Mouse (Mus musculus): Measurements from ENCODE around the gene Hsd11b1. TPM values are rescaled to one million over a fixed set of nuclear protein-coding genes. Genes with fewer than 3 reads are reported as not detected.

Gene Hsd11b1
- polyA plus RNA-seq, 1 experiment from 2014 or later = 0.91 TPM

DNA sequence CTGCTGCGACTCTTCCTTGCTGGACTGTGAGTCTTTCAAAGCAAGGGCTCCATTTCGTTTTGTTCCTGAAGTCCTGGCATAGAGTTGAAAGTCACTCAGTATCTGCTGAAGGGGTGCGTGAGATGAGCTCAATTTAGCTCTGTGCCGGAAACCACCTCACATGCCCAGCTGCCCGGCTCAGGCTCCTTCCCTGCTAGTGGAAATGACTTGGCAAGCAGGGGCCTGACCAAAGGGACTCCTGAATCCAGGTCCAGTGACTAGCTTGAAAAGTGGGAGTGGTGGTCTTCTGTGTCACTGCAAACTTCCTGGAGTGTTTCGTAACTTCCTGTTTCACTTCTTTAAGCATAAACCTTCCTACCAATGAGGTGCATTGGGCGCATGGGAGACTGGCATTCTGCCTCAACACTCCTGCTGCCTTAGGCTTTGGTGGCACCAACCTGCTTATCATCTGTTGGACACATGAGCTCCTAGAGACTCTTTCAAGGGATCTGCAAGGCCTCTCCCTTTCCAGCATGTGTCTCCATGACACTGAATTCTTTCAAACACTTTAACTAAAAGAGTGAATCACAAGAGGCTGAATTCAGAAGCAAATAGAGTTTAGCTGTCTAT is 72.1 kb downstream of the Hsd11b1 start:
- Histone ChIP-seq H3K36me3 (ENCODE audit: control insufficient read depth, insufficient read depth, low read length) (no peaks in the 10 kb centered on the region), H3K27ac (ENCODE audit: low read length) (no peak overlapping the region), H3K4me1 (ENCODE audit: control insufficient read depth, insufficient read depth, low read length) (peaks cover 25% of the 10 kb centered on the region), H3K4me3 (ENCODE audit: low read length) (no peak overlapping the region), H3K4me2 (ENCODE audit: low read depth, low read length) (no peak overlapping the region), H3K9me3 (ENCODE audit: control insufficient read depth, low read length) (no peaks in the 10 kb centered on the region), H3K9ac (ENCODE audit: low read depth, low read length) (no peak overlapping the region), H3K27me3 (replicated peaks; ENCODE audit: control insufficient read depth, insufficient read depth, low read length) (no peaks in the 10 kb centered on the region)
- ATAC-seq = no peak
- WGBS = 85% methylated on average over 7 of the region's 7 CpGs

DNA sequence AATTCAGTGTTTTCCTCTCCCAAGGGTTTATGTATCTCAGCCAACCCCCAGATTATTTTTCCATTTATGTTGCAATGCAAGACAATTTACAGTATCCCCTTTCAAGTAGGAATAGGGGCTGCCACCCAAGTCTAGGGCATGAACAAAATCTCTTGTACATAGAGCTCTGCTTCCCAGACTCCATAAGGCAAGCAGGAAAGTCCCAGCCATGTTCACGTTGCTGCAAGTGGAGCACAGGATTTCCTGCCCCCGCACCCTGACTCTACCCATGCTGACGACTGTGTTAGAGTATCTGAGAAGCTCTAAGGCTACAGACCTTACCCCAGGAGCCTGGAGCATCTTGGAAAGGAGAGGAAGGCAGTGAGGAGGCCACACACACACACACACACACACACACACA is 74.1 kb downstream of the Hsd11b1 start:
- Histone ChIP-seq H3K4me2 (ENCODE audit: low read depth, low read length) (no peak overlapping the region), H3K27ac (ENCODE audit: low read length) (peak overlapping the region; percentile 85), H3K9ac (ENCODE audit: low read depth, low read length) (no peak overlapping the region), H3K36me3 (ENCODE audit: control insufficient read depth, insufficient read depth, low read length) (no peaks in the 10 kb centered on the region), H3K9me3 (ENCODE audit: control insufficient read depth, low read length) (no peaks in the 10 kb centered on the region), H3K27me3 (replicated peaks; ENCODE audit: control insufficient read depth, insufficient read depth, low read length) (no peaks in the 10 kb centered on the region), H3K4me3 (ENCODE audit: low read length) (no peak overlapping the region), H3K4me1 (ENCODE audit: control insufficient read depth, insufficient read depth, low read length) (peaks cover 25% of the 10 kb centered on the region)
- WGBS = 42% methylated on average over 3 of the region's 3 CpGs
- peak; percentile 18; the same call in 1 of the 2 replicates for ATAC-seq

DNA sequence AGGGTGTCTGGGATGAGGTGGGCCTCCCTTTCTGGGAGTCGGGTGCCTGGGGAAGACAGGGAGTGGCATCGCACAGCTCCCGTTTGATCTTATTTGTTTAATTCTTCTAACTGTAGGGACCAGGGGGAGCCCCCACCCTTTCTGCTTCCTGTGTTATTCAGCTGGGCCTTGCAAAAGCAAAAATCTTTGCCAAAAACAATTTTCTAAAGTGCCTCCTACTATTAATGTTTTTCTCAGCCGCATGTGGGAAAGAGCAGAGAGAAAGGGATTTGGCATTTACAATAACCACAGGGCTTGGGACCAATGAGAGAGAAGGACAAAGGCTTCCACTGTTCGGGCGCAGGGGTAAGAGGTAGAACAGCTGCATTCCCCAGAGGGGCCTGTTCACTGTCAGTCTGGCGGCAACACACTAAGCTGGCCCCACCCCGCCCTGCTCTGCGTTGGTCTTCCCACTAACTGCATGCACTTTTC is 74.7 kb downstream of the Hsd11b1 start:
- Histone ChIP-seq H3K4me3 (ENCODE audit: low read length) (no peak overlapping the region), H3K27me3 (replicated peaks; ENCODE audit: control insufficient read depth, insufficient read depth, low read length) (no peaks in the 10 kb centered on the region), H3K27ac (ENCODE audit: low read length) (peak overlapping the region; percentile 85), H3K4me2 (ENCODE audit: low read depth, low read length) (peak overlapping the region; percentile 11; the same call in 1 of the 2 replicates), H3K36me3 (ENCODE audit: control insufficient read depth, insufficient read depth, low read length) (no peaks in the 10 kb centered on the region), H3K9me3 (ENCODE audit: control insufficient read depth, low read length) (no peaks in the 10 kb centered on the region), H3K4me1 (ENCODE audit: control insufficient read depth, insufficient read depth, low read length) (peaks cover 25% of the 10 kb centered on the region), H3K9ac (ENCODE audit: low read depth, low read length) (peak overlapping the region; percentile 35; the same call in 1 of the 2 replicates)
- ATAC-seq = peak; percentile 96
- WGBS = 14% methylated on average over 9 of the region's 9 CpGs

- Histone ChIP-seq H3K9me3 (ENCODE audit: control insufficient read depth, low read length) (no peaks in the 10 kb centered on the region), H3K36me3 (ENCODE audit: control insufficient read depth, insufficient read depth, low read length) (no peaks in the 10 kb centered on the region), H3K4me1 (ENCODE audit: control insufficient read depth, insufficient read depth, low read length) (peaks cover 25% of the 10 kb centered on the region), H3K27me3 (replicated peaks; ENCODE audit: control insufficient read depth, insufficient read depth, low read length) (no peaks in the 10 kb centered on the region), H3K4me2 (ENCODE audit: low read depth, low read length) (no peak overlapping the region), H3K4me3 (ENCODE audit: low read length) (no peak overlapping the region), H3K9ac (ENCODE audit: low read depth, low read length) (no peak overlapping the region), H3K27ac (ENCODE audit: low read length) (peak overlapping the region; percentile 85)
- ATAC-seq = 0 out of 2 replicates have a peak, but pooled peaks have one; percentile 12
- 52% methylated on average over 6 of the region's 6 CpGs for WGBS
These were observed 75.6 kb downstream of the Hsd11b1 start for GRCm38 (mm10) chr1:193188257-193188656.

GRCm38 (mm10) chr1:193181104-193181503 is 82.8 kb downstream of the Hsd11b1 start:
- H3K4me1 ChIP-seq (ENCODE audit: control insufficient read depth, insufficient read depth, low read length) = peaks cover 8% of the 10 kb centered on the region; the same call in 1 of the 2 replicates
- H3K27ac ChIP-seq (ENCODE audit: low read length) = peak overlapping the region; percentile 59
- H3K36me3 ChIP-seq (ENCODE audit: control insufficient read depth, insufficient read depth, low read length) = no peaks in the 10 kb centered on the region
- no peak overlapping the region for H3K4me3 ChIP-seq (ENCODE audit: low read length)
- no peak overlapping the region for H3K9ac ChIP-seq (ENCODE audit: low read depth, low read length)
- H3K9me3 ChIP-seq (ENCODE audit: control insufficient read depth, low read length) = no peaks in the 10 kb centered on the region
- 57% methylated on average over 3 of the region's 3 CpGs for WGBS
- no peaks in the 10 kb centered on the region for H3K27me3 ChIP-seq (replicated peaks; ENCODE audit: control insufficient read depth, insufficient read depth, low read length)
- H3K4me2 ChIP-seq (ENCODE audit: low read depth, low read length) = no peak overlapping the region
- peak; percentile 77 for ATAC-seq

GRCm38 (mm10) chr1:193174143-193174733 is 89.6 kb downstream of the Hsd11b1 start:
- peak overlapping the region; percentile 82 for H3K27ac ChIP-seq (ENCODE audit: low read length)
- WGBS = 72% methylated on average over 13 of the region's 13 CpGs
- H3K4me1 ChIP-seq (ENCODE audit: control insufficient read depth, insufficient read depth, low read length) = peaks cover 30% of the 10 kb centered on the region
- ATAC-seq = no peak
- no peaks in the 10 kb centered on the region for H3K27me3 ChIP-seq (replicated peaks; ENCODE audit: control insufficient read depth, insufficient read depth, low read length)
- peak overlapping the region; percentile 79 for H3K4me2 ChIP-seq (ENCODE audit: low read depth, low read length)
- no peaks in the 10 kb centered on the region for H3K9me3 ChIP-seq (ENCODE audit: control insufficient read depth, low read length)
- peak overlapping the region; percentile 77 for H3K9ac ChIP-seq (ENCODE audit: low read depth, low read length)
- H3K36me3 ChIP-seq (ENCODE audit: control insufficient read depth, insufficient read depth, low read length) = no peaks in the 10 kb centered on the region
- peak overlapping the region; percentile 74 for H3K4me3 ChIP-seq (ENCODE audit: low read length)

DNA sequence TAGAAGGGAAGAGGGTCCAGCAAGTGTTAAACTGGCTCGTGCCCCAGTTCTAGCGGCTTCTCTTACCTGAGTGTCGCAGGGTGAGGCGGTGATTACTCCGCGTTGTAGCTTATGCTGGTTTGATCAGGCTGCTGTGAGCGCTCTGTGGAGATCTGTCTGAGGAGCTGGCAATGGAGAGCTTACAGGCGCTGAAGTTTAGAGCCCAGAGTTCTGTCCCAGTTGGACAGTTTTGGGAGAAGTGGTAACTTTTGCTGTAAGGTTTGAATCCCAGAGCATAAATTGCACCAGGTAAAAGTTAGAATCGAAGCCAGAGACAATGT is 90.1 kb downstream of the Hsd11b1 start:
- Histone ChIP-seq H3K9me3 (ENCODE audit: control insufficient read depth, low read length) (no peaks in the 10 kb centered on the region), H3K27ac (ENCODE audit: low read length) (peak overlapping the region; percentile 82), H3K9ac (ENCODE audit: low read depth, low read length) (peak overlapping the region; percentile 77), H3K4me2 (ENCODE audit: low read depth, low read length) (peak overlapping the region; percentile 79), H3K36me3 (ENCODE audit: control insufficient read depth, insufficient read depth, low read length) (no peaks in the 10 kb centered on the region), H3K4me3 (ENCODE audit: low read length) (peak overlapping the region; percentile 74), H3K4me1 (ENCODE audit: control insufficient read depth, insufficient read depth, low read length) (peaks cover 28% of the 10 kb centered on the region), H3K27me3 (replicated peaks; ENCODE audit: control insufficient read depth, insufficient read depth, low read length) (no peaks in the 10 kb centered on the region)
- 16% methylated on average over 9 of the region's 9 CpGs for WGBS
- ATAC-seq = no peak

DNA sequence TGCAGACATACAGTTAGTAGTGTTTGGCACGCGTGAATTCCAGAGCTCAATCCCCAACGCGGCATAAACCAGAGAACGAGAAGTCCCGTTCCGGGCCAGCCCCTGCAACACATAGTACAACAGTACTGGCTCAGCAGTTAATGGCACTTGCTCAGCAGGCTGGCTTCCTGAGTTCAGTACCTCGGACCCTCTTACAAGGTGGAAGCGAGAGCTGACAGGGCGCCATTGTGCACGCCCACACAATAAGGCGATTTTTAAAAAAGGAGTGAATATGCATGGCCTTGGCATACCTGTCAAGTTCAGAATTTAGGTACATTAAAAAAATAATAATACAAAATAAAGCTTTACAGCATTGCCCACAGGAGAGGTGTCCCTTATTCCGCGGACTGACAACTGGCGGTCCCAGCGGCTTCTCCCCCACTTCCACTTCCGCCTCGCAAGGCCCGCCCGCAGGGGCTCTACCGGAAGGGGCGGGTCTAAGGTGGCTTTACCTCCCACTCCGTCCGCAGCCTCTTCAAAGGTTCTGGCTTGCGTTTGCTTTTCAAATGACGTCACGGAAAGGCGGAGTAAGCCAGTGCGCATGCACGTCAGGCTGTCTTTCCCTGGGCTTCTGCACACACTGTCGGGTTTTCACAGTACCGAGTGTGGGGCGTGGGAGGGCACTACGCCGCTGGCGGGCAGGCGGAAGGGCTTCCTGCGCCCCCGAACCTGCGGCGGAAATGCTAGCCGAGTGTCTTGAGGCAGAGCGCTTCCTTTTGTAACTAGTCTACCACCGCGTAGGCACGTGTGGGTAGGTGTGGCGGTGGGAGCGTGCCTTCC is 90.7 kb downstream of the Hsd11b1 start:
- Histone ChIP-seq H3K36me3 (ENCODE audit: control insufficient read depth, insufficient read depth, low read length) (no peaks in the 10 kb centered on the region), H3K4me3 (ENCODE audit: low read length) (peak overlapping the region; percentile 74), H3K27ac (ENCODE audit: low read length) (peak overlapping the region; percentile 82), H3K9ac (ENCODE audit: low read depth, low read length) (peak overlapping the region; percentile 85), H3K9me3 (ENCODE audit: control insufficient read depth, low read length) (no peaks in the 10 kb centered on the region), H3K4me2 (ENCODE audit: low read depth, low read length) (peak overlapping the region; percentile 79), H3K27me3 (replicated peaks; ENCODE audit: control insufficient read depth, insufficient read depth, low read length) (no peaks in the 10 kb centered on the region), H3K4me1 (ENCODE audit: control insufficient read depth, insufficient read depth, low read length) (peaks cover 27% of the 10 kb centered on the region)
- peak; percentile 97 for ATAC-seq
- under 1% methylated on average over 48 of the region's 48 CpGs for WGBS
